Mouse (Mus musculus) heart, postnatal 0 days (tissue): ENCODE data around the gene Rfc1.

Experiments used
- CTCF ChIP-seq: IDR thresholded peaks from 2 replicates; pipeline ENCODE4 v1.5.1; 2016; ENCODE audit warnings: antibody characterized with exemption, control low read depth, low read depth
- EP300 ChIP-seq: IDR thresholded peaks from 2 replicates; pipeline ENCODE4 v1.6.1; 2016; ENCODE audit warnings: antibody characterized with exemption, low read depth

- no peak for TF ChIP-seq CTCF
- TF ChIP-seq EP300: no peak
These were observed 15.0 kb upstream of the Rfc1 start for GRCm38 (mm10) chr5:65350508-65350907.
